Mouse (Mus musculus) fat pad, adult 2 months (tissue): ENCODE measurements around the gene Blvra.
"Not testable (repeated sequence)": the region's sequence is repeated elsewhere in the genome, so short reads cannot be mapped to it uniquely, and the experiment has no call there.

Experiments
- DNase-seq: peaks from one replicate; pipeline ENCODE4 v3.0.0-alpha.2; 2011; ENCODE audit warnings: low read depth, low spot score; ENCODE audit errors: extremely low read depth

Gene Blvra

DNA sequence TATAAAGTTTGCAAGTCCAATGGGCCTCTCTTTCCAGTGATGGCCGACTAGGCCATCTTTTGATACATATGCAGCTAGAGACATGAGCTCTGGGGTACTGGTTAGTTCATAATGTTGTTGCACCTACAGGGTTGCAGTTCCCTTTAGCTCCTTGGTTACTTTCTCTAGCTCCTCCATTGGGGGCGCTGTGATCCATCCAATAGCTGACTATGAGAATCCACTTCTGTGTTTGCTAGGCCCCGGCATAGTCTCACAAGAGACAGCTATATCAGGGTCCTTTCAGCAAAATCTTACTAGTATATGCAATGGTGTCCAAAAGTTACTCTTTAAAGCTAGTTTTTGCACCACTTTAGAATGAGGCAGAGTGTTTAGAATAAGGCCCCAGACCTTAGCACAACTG lies 64.8 kb downstream of the Blvra start:
- not testable (repeated sequence) for DNase-seq

DNA sequence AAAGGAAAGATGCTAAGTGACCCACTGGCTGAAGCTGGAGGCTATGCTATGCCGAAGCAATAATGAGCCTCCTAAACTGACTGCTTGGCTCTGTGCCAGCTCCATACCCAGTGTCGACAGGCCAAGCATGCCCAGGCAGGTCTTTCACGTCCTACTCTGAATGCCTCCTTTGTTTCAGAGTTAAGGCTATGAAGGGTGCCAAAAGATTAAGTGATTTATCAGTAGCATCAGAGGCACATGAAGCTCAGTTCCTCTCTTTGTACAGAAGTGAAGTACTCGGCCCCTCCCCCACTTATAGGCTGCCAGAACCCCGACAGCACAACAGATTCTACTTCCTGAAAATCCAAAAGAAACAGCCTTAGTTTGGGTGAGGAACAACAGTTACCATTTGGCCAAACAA lies 66.5 kb downstream of the Blvra start:
- DNase-seq = peak; percentile 99

DNA sequence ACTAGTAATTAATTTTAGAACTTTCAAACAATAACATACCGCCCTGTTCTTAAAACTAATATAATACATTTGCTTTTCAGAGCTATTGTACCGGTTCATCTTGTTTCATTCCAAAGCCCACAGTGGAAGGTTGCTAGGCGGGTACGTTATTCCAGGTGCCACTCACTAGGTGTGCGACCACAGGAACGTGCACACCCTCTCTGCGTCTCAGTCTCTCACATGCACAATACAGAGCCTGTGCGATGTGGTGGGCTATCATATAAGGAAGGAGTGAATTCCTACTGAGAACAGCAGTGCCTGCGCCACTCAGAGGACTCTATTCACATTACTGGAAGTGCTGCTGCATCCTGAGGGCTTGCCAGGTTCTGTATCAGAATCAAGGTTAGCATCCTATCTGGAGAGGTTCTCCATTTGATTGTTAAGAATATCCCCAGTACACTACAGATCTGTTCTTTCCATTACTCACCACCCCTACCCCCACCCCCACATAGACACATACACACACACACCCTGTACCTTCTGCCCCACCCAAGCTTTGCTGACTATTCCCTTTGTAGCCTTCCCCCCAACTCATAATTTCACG lies 67.5 kb downstream of the Blvra start:
- DNase-seq = no peak

DNA sequence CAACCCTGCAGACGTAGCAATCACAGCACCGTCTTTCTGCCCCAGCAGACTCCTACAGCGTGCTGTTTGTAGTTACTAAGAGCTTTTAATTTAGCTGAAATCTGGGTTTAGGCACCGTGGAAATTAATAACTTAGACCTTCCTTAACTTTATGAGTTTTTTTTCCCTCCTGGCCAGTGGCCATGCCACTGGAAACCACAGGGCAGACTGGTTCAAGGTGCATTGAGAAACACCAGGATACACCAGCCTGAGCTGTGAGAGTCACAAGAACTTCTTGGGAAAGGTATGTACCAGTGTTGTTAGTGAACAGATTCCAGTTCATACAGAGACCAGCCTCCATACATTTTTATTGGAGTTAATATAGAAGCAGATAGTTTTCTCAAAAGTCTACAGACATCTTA lies 68.0 kb downstream of the Blvra start:
- DNase-seq = peak; percentile 70

DNA sequence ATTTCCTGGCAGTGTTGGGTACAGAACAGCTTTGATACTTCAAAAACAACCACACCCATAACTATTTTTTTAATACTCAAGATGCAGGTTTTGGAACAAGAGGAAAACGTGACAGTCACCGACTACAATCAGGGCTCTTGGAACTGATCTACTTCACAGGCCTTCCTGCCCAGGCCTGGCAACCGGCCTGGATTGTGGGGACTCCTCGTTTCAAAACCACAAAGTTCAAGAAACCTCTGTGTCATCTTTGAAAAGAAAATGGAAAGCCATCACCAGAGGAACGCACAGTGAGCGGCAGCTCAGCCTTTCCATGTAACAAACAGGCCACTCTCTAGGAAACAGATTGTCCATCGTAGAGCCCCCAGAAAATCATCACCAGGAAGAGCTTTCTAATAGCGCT lies 68.6 kb downstream of the Blvra start:
- DNase-seq = no peak

DNA sequence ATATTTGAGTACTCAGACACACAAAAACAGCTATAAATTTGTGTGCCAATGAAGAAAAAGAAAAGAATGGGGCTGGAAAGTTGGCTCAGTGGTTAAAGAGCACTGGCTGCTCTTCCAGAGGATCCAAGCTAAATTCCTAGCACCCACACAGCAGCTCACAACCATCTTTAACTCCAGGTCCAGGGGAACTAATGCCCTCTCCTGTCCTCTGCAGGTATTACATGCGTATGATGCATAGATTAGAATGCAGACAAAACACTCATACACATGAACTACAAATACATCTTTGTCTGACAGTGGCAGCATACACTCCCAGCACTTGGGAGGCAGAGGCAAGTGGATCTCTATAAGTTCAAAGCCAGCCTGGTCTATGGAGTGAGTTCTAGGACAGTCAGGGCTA lies 69.1 kb downstream of the Blvra start:
- no peak for DNase-seq

DNA sequence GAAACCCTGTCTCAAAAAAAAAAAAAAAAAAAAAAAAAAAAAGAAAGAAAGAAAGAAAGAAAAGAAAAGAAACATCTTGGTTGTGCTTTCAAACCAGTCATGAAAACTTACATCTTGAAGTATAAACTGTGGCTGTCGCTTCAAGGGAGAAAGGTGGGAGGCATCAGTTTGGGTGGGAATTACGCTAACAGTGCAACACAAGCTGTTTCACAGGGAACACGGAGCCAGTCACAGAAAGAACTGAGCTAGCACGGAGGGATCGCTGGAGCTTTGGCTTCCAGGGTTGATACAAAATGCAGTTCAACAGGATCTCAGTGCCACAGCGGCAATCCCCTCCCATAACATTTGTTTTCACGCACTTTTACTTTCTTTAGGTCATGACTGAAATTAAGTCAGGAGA lies 69.5 kb downstream of the Blvra start:
- no peak for DNase-seq

DNA sequence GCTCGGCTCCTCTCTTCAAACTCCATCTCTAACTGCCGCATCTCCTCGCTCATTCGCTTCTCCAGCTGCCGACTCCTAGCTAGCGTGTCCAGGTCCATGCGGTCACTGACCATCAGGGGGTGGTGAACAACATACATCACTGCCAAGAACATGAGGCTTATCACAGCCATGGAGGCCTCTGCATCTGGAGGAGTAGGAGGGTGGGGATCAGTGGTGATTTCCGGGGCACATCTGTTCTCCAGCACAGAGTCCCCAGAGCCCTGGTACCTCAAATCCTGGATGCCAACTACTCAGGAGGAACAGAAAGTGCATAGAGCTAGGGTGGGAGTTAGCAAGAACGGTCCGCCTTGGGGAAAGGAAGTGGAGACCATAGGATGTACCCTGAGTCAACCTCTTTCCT lies 71.6 kb downstream of the Blvra start:
- DNase-seq = no peak

DNA sequence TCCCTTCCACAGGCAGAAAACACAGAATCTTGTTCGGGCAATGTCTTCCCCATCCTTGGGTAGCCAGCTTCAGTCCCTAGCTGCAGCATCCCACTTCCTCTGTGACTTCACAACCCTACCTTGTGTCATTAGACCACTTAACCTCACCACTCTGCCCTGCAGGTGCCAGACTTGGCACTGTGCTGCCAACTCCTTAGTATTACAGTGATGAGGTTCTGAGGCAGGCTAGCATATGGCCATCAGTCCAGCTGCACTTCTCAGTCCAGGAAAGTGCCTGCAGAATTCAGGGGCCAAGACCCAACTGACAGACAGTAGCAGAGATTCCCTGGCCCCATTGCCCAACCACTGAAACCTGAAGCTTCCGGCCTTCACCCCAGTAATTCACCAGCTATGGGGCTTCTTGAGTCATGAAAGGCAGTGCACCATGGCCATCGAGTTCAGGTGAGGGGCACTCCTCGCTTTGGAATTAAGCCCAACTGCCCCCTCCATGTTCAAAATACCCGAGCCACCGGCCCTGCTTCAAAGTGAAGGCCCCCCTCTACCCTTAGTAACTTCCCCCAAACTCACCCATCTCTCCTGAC lies 72.2 kb downstream of the Blvra start:
- DNase-seq = no peak

DNA sequence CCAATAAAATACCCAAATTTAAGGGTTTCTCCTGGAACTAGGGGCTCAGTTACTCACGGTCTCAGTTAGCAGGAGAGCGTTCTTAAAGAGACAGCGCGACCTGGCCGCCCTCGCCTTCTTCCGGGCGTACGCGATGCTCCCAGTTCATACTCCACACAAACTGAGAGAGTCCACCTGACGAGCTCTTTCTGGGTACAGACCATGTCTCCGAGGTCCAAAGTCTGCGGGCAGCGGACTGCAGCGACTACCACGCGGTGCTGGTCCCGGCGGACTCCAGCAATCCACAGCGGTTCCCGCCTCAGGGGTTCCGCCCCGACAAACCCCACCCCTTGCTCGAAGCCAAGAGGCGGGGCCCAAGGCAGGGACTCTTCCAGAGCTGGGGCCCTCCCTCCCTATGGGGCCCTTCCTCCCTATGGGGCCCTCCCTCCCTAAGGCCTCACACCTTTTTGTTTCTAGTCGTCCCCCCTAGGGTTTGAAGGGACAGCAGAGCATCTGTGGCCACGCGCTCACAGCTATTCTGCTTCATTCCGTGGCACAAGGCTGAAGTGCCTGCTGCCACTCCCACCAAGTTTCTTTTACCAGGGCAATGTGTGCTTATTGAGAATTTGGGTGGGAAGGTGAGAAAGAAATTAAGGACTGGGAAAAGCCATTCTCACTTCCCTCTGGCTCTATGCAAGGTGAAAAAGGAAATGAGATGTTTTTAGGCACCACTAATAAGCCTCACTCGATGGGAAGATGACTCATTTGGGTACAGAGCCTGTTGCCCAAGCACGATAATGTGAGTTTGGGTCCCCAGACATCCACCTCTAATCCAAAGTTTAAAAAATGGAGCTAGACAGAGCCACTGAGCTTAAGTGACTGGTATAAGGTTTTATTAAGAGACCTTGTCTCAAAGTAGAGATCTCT lies 72.9 kb downstream of the Blvra start, which contains the start of gene Itpripl1:
Gene Itpripl1 (minus strand): TSS at position 285 of the 906 bp plus-strand sequence.
- DNase-seq = no peak

DNA sequence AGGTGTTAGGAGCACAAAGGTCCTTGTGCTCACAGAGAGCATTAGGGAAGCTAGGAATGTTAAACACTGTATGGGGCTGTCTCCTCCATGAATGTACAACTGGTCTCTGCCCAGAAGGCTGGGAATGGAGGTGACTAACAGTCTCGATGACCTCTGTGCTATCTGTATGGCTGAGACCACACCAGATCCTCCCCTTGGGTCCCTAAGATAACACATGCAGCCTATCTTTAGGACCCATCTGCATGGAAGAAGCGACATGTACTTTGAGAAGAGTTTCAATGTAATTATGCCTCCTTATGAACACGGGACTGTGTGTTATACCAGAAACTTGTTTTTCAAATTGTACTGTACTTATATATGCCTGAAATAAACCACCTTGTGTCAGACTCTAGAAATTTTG lies 75.2 kb downstream of the Blvra start:
- no peak for DNase-seq
